Mouse (Mus musculus): Measurements from ENCODE around the gene Id1. TPM values are rescaled to one million over a fixed set of nuclear protein-coding genes. Genes with fewer than 3 reads are reported as not detected.

Id1 gene
- polyA plus RNA-seq, 1 experiment from 2014 or later = 35.7 TPM

DNA sequence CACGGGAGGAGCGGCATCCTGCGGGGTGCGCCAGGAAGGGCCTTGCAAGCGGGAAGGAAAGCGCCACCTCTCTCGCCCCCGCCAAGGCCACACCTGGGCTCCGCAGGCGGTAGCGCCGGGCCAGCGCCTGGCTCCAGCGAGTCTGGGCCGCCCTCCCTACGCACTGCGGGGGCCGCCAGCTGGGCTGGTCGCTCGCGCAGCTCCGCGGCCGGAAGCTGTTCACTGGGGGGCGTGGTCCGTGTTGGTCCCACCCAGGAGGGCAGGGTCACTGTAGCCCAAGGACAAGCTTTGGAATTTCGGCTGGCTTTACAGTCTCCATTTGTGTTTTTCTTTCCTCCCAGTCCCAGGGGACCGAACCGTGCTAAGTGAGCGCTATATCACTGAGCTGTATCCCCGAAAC lies 28.4 kb upstream of the Id1 start:
- WGBS = 2% methylated on average over 28 of the region's 31 CpGs
- H3K36me3 ChIP-seq (ENCODE audit: control insufficient read depth, insufficient read depth, low read length) = peaks cover 16% of the 10 kb centered on the region
- H3K27ac ChIP-seq (ENCODE audit: low read length) = peak overlapping the region; percentile 72
- H3K4me2 ChIP-seq (ENCODE audit: low read length) = peak overlapping the region; percentile 58
- peaks cover 18% of the 10 kb centered on the region for H3K4me1 ChIP-seq (ENCODE audit: control insufficient read depth, insufficient read depth, low read length)
- ATAC-seq = peak; percentile 91
- H3K4me3 ChIP-seq (ENCODE audit: low read depth, low read length) = peak overlapping the region; percentile 43
- H3K27me3 ChIP-seq (ENCODE audit: control insufficient read depth, insufficient read depth, low read depth, low read length) = no peaks in the 10 kb centered on the region
- no peaks in the 10 kb centered on the region for H3K9me3 ChIP-seq (replicated peaks; ENCODE audit: control insufficient read depth, low read length, poor library complexity, severe bottlenecking)
- H3K9ac ChIP-seq (ENCODE audit: low read depth, low read length) = peak overlapping the region; percentile 79

DNA sequence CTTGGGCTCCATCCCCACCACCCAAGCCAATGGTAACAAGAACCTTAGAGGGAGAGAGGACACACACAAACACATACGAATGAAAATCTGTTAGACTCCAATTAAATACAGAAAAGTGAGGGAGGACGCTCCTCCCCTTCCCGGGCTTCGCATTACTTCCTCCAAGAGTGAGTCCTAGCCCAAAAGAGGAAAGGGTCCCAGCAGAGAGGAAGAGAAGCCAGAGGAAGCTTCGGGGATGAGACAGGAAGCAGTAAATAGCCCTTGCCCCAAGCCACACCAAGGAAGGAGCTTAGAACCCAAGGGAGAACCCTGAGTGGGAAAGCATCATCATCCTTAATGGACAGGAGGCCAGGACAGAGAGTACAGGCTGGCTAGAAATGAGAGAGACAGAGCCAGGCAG lies 27.0 kb upstream of the Id1 start:
- WGBS = 95% methylated on average over 5 of the region's 5 CpGs
- no peak for ATAC-seq
- H3K4me1 ChIP-seq (ENCODE audit: control insufficient read depth, insufficient read depth, low read length) = peaks cover 18% of the 10 kb centered on the region
- H3K27ac ChIP-seq (ENCODE audit: low read length) = no peak overlapping the region
- no peaks in the 10 kb centered on the region for H3K9me3 ChIP-seq (replicated peaks; ENCODE audit: control insufficient read depth, low read length, poor library complexity, severe bottlenecking)
- H3K36me3 ChIP-seq (ENCODE audit: control insufficient read depth, insufficient read depth, low read length) = peaks cover 9% of the 10 kb centered on the region
- H3K4me2 ChIP-seq (ENCODE audit: low read length) = no peak overlapping the region
- H3K9ac ChIP-seq (ENCODE audit: low read depth, low read length) = no peak overlapping the region
- no peak overlapping the region for H3K4me3 ChIP-seq (ENCODE audit: low read depth, low read length)
- no peaks in the 10 kb centered on the region for H3K27me3 ChIP-seq (ENCODE audit: control insufficient read depth, insufficient read depth, low read depth, low read length)

DNA sequence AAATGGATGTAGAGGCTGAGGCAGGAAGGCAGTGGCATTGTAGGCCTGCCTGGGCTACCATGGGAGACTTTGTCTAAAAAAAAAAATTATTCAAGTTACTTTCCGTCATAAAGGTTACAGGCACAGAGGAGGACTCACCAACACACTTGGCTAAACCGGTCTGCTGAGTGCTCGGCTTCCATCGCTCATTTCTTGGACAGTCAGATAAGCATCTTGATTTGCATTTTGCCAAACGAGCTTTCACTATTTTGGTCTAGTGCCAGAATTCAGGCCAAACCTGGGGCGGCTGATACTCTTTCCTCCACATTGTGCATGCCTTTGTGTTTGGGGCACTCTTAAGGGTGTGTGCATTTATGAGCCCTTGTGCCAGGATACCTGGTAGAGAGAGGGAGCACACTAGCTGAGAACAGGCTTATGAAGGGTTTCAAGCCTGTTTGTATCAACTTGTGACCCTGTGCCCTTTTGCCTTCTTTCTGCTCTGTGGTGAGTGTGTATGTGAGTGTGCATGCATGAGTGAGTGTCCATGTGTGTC lies 19.7 kb upstream of the Id1 start:
- H3K4me3 ChIP-seq (ENCODE audit: low read depth, low read length) = no peak overlapping the region
- H3K36me3 ChIP-seq (ENCODE audit: control insufficient read depth, insufficient read depth, low read length) = no peaks in the 10 kb centered on the region
- no peak overlapping the region for H3K4me2 ChIP-seq (ENCODE audit: low read length)
- no peak for ATAC-seq
- no peak overlapping the region for H3K27ac ChIP-seq (ENCODE audit: low read length)
- H3K9me3 ChIP-seq (replicated peaks; ENCODE audit: control insufficient read depth, low read length, poor library complexity, severe bottlenecking) = no peaks in the 10 kb centered on the region
- no peaks in the 10 kb centered on the region for H3K27me3 ChIP-seq (ENCODE audit: control insufficient read depth, insufficient read depth, low read depth, low read length)
- 53% methylated on average over 6 of the region's 6 CpGs for WGBS
- H3K4me1 ChIP-seq (ENCODE audit: control insufficient read depth, insufficient read depth, low read length) = no peaks in the 10 kb centered on the region
- no peak overlapping the region for H3K9ac ChIP-seq (ENCODE audit: low read depth, low read length)

DNA sequence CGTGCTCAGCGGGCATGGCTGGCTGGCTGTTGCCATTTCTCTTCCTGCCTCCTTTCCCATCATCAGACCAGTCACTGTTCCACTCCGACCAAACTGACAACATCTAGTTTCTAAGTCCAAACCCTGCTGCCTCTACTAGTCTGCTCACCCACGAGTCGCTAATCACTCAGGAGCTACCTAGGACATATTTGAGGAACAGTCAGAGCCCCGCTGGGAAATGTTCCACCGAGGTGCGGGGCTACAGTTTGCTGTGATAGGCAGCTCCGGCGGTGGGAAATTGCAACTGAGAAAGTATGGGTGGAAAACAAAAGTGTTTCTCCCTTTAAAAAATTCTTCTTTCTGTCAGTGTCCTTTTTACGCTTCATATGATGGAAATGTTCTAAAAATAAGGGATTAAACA lies 18.4 kb upstream of the Id1 start:
- Histone ChIP-seq H3K36me3 (ENCODE audit: control insufficient read depth, insufficient read depth, low read length) (no peaks in the 10 kb centered on the region), H3K9me3 (replicated peaks; ENCODE audit: control insufficient read depth, low read length, poor library complexity, severe bottlenecking) (no peaks in the 10 kb centered on the region), H3K27me3 (ENCODE audit: control insufficient read depth, insufficient read depth, low read depth, low read length) (no peaks in the 10 kb centered on the region), H3K27ac (ENCODE audit: low read length) (peak overlapping the region; percentile 12; the same call in 1 of the 2 replicates), H3K4me1 (ENCODE audit: control insufficient read depth, insufficient read depth, low read length) (no peaks in the 10 kb centered on the region), H3K4me3 (ENCODE audit: low read depth, low read length) (no peak overlapping the region), H3K4me2 (ENCODE audit: low read length) (no peak overlapping the region), H3K9ac (ENCODE audit: low read depth, low read length) (no peak overlapping the region)
- no peak; the same call in 1 of the 2 replicates for ATAC-seq
- 39% methylated on average over 11 of the region's 11 CpGs for WGBS

DNA sequence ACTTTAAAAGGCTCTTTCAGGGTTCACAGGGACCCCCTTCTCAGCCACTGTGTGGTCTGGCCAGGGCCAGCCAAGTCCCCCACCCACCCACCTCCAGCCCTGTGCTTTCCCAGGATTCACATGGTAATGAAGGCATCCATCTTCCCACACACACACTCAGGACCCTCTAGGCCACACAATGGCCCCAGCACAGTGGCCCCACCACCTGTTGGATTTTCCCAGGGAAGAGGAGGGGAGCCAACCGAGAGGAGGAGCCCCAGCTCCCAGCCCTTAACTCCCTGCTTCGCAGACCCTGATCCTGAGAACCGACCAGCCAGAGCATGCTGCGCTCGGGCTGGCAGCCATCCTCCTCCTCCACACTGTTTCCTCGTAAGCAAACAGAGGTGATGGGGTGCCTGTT lies 18.0 kb upstream of the Id1 start:
- H3K36me3 ChIP-seq (ENCODE audit: control insufficient read depth, insufficient read depth, low read length) = no peaks in the 10 kb centered on the region
- H3K27me3 ChIP-seq (ENCODE audit: control insufficient read depth, insufficient read depth, low read depth, low read length) = no peaks in the 10 kb centered on the region
- H3K9me3 ChIP-seq (replicated peaks; ENCODE audit: control insufficient read depth, low read length, poor library complexity, severe bottlenecking) = no peaks in the 10 kb centered on the region
- ATAC-seq = peak; percentile 68
- H3K4me2 ChIP-seq (ENCODE audit: low read length) = no peak overlapping the region
- H3K27ac ChIP-seq (ENCODE audit: low read length) = no peak overlapping the region
- H3K4me3 ChIP-seq (ENCODE audit: low read depth, low read length) = no peak overlapping the region
- no peak overlapping the region for H3K9ac ChIP-seq (ENCODE audit: low read depth, low read length)
- whole genome bisulfite sequencing = 12% methylated on average over 6 of the region's 6 CpGs
- H3K4me1 ChIP-seq (ENCODE audit: control insufficient read depth, insufficient read depth, low read length) = no peaks in the 10 kb centered on the region

DNA sequence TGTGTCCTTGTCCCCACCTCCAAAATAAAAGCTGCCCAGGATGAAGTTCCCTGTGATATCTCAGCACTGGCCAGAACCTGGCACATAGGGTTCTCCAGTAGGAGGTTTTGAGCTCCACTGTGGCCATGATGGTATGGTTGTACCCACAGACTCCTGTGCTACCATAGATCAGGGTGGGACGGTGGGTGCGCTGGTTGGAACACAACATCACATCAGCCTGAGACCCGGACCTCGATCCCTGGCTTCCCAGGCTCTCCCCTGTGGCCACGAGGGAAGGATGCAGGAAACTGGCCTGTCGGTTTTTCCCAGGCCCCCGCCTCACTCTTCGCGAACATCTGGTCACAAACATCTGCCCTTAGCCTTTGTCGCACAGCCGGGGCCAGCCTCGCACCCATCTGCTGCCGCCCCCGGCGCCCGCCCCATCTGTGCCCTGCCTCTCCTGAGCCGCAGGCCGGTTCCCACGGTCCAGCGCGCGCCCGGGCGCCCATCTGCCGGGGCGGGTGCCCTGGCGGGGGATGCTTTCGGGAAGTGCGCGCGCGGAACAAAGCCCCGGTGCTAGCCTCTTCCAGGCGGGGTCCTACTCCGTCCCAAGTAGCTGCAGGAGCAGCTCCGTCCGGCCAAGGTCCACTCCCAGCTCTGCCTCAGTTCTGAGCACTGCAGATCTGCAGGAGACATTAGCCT lies 12.3 kb upstream of the Id1 start:
- H3K4me3 ChIP-seq (ENCODE audit: low read depth, low read length) = peak overlapping the region; percentile 30
- H3K9me3 ChIP-seq (replicated peaks; ENCODE audit: control insufficient read depth, low read length, poor library complexity, severe bottlenecking) = no peaks in the 10 kb centered on the region
- no peaks in the 10 kb centered on the region for H3K4me1 ChIP-seq (ENCODE audit: control insufficient read depth, insufficient read depth, low read length)
- H3K36me3 ChIP-seq (ENCODE audit: control insufficient read depth, insufficient read depth, low read length) = no peaks in the 10 kb centered on the region
- peak; percentile 62; the same call in 1 of the 2 replicates for ATAC-seq
- 2% methylated on average over 33 of the region's 37 CpGs for WGBS
- 0 out of 2 replicates have a peak, but pooled peaks cover 2% of the 10 kb centered on the region for H3K27me3 ChIP-seq (ENCODE audit: control insufficient read depth, insufficient read depth, low read depth, low read length)
- peak overlapping the region; percentile 56 for H3K4me2 ChIP-seq (ENCODE audit: low read length)
- H3K9ac ChIP-seq (ENCODE audit: low read depth, low read length) = peak overlapping the region; percentile 61
- no peak overlapping the region for H3K27ac ChIP-seq (ENCODE audit: low read length)

DNA sequence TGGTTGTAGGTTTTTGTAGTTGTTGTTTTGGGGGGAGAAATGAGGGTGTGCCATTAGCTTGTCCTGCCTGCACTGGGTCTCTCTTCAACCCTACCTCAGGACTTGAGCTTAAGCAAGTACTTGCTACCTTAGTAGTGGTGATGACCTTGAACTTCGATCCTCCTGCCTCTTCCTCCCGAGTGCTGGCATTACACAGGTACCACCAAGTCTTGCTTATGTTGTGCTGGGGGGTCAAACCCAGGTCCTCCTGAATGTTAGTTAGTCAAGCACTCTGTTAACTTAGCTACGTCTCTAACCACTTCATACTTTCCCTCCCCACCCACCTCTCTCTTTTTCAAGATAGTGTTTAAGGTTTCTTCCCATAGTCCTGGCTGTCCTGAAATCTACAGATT lies 11.7 kb upstream of the Id1 start:
- Histone ChIP-seq H3K36me3 (ENCODE audit: control insufficient read depth, insufficient read depth, low read length) (no peaks in the 10 kb centered on the region), H3K4me1 (ENCODE audit: control insufficient read depth, insufficient read depth, low read length) (no peaks in the 10 kb centered on the region), H3K27ac (ENCODE audit: low read length) (no peak overlapping the region), H3K9me3 (replicated peaks; ENCODE audit: control insufficient read depth, low read length, poor library complexity, severe bottlenecking) (no peaks in the 10 kb centered on the region), H3K27me3 (ENCODE audit: control insufficient read depth, insufficient read depth, low read depth, low read length) (0 out of 2 replicates have a peak, but pooled peaks cover 2% of the 10 kb centered on the region), H3K4me2 (ENCODE audit: low read length) (no peak overlapping the region), H3K4me3 (ENCODE audit: low read depth, low read length) (peak overlapping the region; percentile 30), H3K9ac (ENCODE audit: low read depth, low read length) (peak overlapping the region; percentile 61; the same call in 1 of the 2 replicates)
- 70% methylated on average over 3 of the region's 3 CpGs for WGBS
- ATAC-seq = no peak

DNA sequence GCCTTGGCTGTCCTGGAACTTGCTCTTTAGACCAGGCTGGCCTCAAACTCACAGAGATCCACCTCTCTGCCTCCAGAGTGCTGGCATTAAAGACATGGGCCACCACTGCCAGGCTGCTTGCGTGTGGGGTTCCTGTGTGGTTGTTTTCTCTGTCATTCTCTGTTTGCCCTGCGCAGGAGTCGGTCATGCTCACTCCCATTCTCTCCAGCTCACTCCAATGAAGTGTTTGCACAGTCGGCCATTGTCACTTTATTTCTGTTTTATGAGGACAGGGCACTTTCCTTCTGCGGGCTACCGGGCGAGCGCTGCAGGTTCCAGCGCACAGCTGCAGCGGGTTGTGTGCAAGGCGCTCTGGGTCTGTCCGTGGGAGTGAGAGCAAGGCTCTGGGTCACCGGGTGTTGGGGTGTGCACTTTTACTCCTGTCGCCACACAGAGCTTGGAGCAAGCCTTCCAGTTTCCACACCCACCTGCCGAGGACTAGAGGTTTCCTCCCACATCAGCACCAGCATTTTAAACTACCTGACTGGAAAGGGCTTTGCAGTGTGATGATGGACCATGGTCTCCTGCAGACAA lies 10.8 kb upstream of the Id1 start:
- no peak for ATAC-seq
- Histone ChIP-seq H3K4me3 (ENCODE audit: low read depth, low read length) (no peak overlapping the region), H3K27ac (ENCODE audit: low read length) (no peak overlapping the region), H3K27me3 (ENCODE audit: control insufficient read depth, insufficient read depth, low read depth, low read length) (0 out of 2 replicates have a peak, but pooled peaks cover 2% of the 10 kb centered on the region), H3K4me2 (ENCODE audit: low read length) (no peak overlapping the region), H3K4me1 (ENCODE audit: control insufficient read depth, insufficient read depth, low read length) (no peaks in the 10 kb centered on the region), H3K36me3 (ENCODE audit: control insufficient read depth, insufficient read depth, low read length) (no peaks in the 10 kb centered on the region), H3K9ac (ENCODE audit: low read depth, low read length) (no peak overlapping the region), H3K9me3 (replicated peaks; ENCODE audit: control insufficient read depth, low read length, poor library complexity, severe bottlenecking) (no peaks in the 10 kb centered on the region)
- 70% methylated on average over 15 of the region's 15 CpGs for WGBS

DNA sequence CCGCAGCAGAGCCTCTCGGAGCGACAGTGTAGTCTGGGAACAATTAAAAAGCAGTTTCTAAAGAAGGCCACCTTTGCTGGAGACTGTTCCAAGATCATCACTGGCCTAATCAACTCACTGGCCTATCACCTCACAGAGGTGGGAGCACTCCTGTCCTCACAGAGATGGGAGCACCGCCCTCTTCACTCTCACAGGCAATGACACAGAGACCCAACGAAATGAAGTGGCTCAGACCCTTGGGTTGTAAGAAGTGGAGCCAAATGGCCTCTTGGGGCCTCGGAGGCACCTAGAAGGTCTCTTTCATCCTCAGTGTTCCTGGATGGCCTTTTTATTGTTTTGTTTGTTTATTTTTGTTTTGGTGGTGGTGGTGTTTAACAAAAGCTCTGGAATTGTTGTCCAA lies 9.8 kb upstream of the Id1 start:
- Histone ChIP-seq H3K4me2 (ENCODE audit: low read length) (no peak overlapping the region), H3K9me3 (replicated peaks; ENCODE audit: control insufficient read depth, low read length, poor library complexity, severe bottlenecking) (no peaks in the 10 kb centered on the region), H3K27ac (ENCODE audit: low read length) (no peak overlapping the region), H3K9ac (ENCODE audit: low read depth, low read length) (no peak overlapping the region), H3K4me3 (ENCODE audit: low read depth, low read length) (no peak overlapping the region), H3K36me3 (ENCODE audit: control insufficient read depth, insufficient read depth, low read length) (no peaks in the 10 kb centered on the region), H3K27me3 (ENCODE audit: control insufficient read depth, insufficient read depth, low read depth, low read length) (0 out of 2 replicates have a peak, but pooled peaks cover 2% of the 10 kb centered on the region), H3K4me1 (ENCODE audit: control insufficient read depth, insufficient read depth, low read length) (no peaks in the 10 kb centered on the region)
- WGBS = 88% methylated on average over 6 of the region's 6 CpGs
- ATAC-seq = no peak
